Mouse (Mus musculus): ENCODE data around the gene Tmem81.
"Not testable (repeated sequence)": the region's sequence is repeated elsewhere in the genome, so short reads cannot be mapped to it uniquely, and the experiment has no call there.

Gene Tmem81

GRCm38 (mm10) chr1:132506058-132506457 is at the start of gene Tmem81:
TSS of gene Tmem81 (plus strand) at chr1:132506230.
- no peak for DNase-seq

GRCm38 (mm10) chr1:132464651-132465050 is 41.4 kb upstream of the Tmem81 start:
- no peak for DNase-seq

DNA sequence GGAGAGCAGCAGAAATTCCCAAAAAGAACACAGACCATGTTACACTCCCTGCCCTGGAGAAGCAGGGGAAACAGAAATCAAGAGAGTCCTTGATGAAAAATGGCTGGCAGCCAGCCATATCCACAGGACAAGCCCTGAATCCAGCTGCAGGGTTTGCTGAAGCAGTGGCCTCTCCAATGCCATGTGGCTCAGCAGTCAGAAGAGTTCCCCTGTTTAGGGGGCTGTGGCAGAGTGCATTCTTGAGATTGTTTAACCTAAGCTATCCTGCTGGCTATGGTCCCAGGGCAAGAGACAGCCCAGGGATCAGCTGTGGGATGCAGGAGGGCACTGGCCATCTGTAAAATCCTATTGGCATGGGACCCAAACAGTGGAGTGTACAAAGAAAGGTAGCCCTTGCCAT is 37.1 kb upstream of the Tmem81 start:
- peak in 1 of 2 experiments; percentile 18 for DNase-seq

DNA sequence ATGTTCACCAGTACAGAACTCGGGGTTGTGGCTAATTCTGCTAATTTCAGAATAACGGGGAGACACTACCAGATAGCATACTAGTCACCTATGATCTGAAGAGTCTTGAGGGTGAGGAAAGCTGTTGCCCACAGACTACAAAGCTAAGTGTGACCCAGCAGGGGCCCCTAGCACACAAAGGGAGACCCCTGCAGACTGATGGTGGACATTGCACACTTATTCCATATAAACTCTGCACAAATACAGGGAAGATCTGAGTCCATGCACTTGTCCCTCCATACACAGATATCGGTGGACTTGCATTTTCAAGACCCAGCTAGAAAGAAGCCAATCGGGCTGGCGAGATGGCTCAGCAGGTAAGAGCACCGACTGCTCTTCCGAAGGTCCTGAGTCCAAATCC is 36.5 kb upstream of the Tmem81 start:
- DNase-seq, result no peak

DNA sequence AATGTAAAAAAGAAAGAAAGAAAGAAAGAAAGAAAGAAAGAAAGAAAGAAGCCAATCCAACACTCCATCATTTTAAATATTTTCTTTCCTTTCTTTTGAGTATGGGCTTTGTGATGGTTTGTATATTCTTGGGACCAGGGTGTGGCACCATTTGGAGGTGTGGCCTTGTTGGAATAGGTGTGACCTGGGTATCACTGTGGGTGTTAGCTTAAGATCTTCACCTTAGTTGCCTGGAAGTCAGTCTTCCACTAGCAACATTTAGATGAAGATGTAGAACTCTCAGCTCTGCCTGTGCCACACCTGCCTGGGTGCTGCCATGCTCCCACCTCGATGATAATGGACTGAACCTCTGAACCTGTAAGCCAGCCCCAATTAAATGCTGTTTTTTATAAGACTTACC is 36.0 kb upstream of the Tmem81 start:
- DNase-seq, result not testable (repeated sequence)

- no peak for DNase-seq
These were observed 35.0 kb upstream of the Tmem81 start for GRCm38 (mm10) chr1:132471032-132471431.

GRCm38 (mm10) chr1:132471499-132471898 is 34.5 kb upstream of the Tmem81 start:
- no peak for DNase-seq

DNA sequence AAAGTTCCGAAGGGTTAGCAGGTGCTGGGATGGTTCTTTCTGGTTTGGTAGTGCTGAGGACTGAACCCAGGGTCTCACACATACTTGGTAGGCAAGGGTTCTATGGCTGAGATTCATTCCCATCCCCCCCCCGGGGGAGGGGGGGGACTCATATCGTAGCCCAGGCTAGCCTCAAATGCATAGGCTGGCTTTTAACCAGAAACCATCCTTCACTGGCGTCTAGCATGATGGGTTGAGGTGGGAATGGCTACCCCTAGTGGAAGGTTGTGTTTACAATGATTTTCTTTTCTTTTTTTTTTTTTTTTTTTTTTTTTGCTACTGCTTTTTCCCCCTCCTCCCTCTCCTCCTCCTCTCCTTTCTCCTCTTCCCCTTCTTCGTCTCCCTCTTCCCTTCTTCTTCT is 33.5 kb upstream of the Tmem81 start:
- DNase-seq, result no peak

GRCm38 (mm10) chr1:132474496-132474895 is 31.5 kb upstream of the Tmem81 start:
- DNase-seq, result no peak

GRCm38 (mm10) chr1:132476575-132476927 is 29.5 kb upstream of the Tmem81 start:
- DNase-seq, result no peak

DNA sequence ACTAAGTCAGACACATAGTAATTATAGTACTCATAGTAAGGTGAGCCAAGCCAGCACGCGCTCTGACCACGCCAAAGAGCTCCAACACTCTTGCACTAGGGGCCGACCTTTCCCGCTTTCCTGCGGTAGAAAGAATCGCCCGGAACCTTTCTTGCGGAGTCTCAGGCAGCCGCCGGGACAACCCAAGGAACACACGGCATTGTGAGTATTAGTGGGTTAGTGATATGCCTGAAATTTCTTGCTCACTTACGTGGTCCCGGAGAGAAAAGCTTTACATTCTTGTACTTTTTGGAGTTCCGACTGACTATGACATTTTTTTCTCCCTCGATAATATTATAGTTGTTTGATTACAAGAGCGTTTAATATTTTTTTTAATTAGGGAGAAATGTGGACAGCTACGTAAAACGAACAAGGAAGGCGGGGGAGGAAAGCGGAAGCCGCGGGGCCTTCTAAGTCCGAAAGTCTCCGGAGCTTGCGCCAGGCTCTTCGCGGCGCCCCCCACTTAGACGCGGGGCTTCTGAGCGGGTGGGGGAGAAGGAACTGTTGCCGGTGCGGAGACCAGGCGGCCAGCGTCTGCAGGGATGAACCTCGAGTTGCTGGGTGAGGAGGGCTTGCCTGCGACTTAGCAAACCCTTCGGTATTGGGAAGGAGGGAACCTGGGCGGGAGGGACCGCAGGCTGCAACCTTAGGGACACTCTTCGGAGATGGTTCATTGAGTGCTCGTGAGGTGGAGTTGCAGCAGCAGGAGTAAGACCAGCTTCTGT is 28.9 kb upstream of the Tmem81 start, which contains the start of gene Rbbp5:
Rbbp5 (plus strand) TSS at position 438 of the 764 bp plus-strand sequence.
- peak; percentile 91 to 93 for DNase-seq

- DNase-seq, result no peak
These were observed 26.6 kb upstream of the Tmem81 start for GRCm38 (mm10) chr1:132479438-132479837.

DNA sequence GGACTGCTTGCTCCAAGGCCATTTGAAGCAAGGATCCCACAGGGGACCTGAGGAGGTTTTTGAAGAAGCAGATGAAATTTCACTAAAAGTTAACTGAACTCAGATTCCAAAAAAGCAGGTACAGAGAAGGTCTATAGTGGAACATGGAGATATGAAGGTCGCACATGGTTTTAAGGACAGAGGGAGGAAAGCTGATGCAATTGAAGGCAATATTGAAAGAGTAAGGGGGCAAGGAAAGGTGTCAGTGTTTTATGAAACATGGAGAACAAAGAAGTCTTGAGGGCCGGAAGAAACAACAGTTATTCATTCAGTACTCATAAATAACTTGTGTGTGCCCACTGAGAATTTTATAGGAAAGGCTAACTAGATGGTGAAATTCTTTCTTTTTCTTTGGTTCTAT is 24.4 kb upstream of the Tmem81 start:
- no peak for DNase-seq

DNA sequence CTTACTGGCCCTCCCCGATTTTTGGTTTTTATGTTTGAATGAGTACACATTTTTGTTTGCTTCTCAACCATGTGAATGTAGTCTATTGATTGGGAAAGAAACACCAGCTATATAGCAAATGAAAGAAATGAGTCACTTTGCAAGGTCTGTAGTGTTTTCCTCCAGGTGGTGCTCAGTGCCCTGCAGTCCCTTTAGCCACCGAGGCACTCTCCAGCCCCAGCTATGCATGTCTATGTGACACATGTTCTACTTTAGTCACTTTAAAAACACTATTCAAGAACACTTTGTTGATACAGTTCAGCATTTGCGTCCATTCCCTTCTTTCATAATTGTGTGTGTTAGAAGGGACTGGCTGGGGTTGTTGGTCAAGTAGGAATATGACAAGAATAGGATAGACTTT is 22.8 kb upstream of the Tmem81 start:
- DNase-seq, result no peak

- DNase-seq, result no peak
These were observed 22.3 kb upstream of the Tmem81 start for GRCm38 (mm10) chr1:132483759-132484158.

- DNase-seq, result peak; percentile 56 to 69
These were observed 5.5 kb upstream of the Tmem81 start for GRCm38 (mm10) chr1:132500535-132500934.

DNA sequence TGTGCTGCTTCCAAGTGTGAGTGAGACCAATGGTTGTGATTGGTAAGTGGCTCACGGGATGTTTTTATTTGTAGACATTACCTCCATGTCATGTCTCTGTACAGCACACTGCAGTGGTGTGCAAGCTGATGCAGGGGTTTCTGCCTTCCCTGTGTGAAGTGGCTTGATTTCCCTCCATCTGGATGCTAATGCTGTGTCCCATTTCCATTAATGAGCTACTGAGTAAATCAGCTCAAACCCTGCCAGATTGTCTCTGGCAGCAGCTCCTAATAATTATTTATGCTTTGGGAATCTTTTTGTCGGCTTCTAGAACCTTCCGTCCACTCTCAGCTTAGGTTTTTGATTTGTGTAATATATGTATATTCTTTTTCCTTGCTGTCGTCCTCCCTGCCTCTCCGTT is 875 bp upstream of the Tmem81 start:
- no peak for DNase-seq

DNA sequence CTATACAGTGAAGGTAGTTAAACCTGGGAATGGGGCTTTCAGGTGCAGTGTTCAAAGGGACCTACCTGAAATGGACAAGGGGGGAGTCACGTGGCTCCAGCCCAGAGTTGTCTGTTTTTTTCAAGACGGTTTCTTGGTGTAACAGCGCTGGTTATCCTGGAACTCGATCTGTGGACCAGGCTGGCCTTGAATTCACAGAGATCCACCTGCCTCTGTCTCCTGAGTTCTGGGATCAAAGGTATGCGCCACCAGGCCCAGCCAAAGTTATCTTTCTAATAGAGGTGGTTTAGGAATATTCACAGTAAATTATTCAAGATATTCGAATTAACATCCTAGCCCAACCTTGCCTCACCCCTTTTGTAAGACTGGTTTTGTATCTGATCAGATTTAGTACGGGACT is 626 bp downstream of the Tmem81 start:
- no peak for DNase-seq

DNA sequence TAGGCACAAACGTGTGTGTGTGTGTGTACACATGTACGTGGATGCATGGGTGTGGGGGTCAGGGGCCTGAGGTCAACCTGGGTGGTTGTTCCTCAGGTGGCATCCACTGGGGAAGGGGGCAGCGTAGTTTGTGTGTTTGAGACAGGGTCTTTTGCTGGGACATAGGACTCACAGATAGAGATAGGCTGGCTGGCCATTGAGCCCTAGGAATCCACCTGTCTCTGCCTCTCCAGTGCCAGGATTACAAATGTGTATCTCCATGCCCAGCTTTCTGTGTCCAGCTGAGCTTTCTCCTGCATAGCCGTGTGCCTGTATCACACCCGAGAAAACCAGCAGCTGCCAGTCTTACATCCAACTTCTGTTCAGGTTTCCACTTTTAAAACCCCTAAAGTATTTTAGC is 3.7 kb downstream of the Tmem81 start:
- peak; percentile 53 for DNase-seq

DNA sequence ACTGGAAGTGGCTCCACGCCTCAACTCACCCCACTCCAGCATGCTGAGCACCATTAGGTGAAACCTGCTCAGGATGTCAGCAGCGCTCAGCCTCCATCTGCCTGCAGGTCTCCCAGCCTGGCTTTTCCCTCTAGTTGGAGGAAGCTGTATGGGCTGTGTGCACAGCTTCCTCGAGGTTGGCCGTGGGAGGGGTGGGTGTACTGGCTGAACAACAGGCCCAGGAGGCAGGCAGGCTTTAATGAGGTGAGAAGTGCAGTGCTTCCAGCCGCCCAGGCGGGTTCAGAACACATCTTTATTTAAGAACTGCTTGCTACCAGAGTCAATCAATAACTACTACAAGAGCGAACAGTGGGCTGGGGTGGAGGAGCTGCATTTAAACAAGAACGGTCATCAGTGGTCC is 5.5 kb downstream of the Tmem81 start:
- DNase-seq, result peak; percentile 47 to 52

- peak; percentile 37 to 44 for DNase-seq
These were observed 6.1 kb downstream of the Tmem81 start for GRCm38 (mm10) chr1:132512106-132512505.

- peak in 1 of 2 experiments; percentile 27 for DNase-seq
These were observed 9.3 kb downstream of the Tmem81 start for GRCm38 (mm10) chr1:132515339-132515738.

GRCm38 (mm10) chr1:132516776-132517175 is 10.7 kb downstream of the Tmem81 start:
- DNase-seq, result peak; percentile 35 to 54

DNA sequence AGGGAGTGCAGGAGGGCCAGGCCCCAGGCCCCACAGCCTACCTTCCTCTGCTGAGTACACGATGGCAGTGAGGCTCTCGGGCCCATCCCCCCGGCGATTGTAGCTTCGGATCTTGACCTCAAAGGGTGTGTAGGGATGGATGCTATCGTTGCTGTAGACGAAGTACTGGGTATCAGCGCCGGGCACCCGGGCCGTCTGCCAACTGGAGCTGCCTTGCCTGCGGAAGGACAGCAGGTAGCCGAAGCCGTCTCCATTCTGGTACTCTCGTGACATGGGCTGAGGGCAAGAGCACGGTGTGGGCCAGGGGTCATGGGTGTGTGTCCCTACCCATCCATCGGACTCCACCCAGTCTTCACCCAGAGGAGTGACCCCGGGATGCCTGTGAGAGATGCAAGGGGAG is 12.6 kb downstream of the Tmem81 start:
- peak; percentile 87 to 94 for DNase-seq

DNA sequence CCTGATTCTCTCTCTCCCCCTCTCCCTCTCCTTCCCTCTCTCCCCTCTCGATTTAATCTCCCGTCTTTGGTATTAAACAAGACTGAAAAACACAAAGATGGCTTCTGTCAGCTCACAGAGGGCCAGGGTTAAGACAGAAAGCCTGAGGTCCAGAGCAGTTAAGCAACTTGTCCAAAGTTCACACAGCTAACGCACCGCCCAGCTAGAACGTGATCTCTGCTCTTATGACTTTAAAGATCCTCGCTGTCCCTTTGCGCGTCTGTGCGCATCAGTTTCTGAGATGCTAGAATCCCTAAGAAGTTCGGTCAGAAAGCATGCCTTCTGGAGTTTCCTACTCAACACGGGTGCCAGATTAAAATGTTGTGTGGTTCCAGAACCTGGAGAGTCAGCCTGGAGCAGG is 13.7 kb downstream of the Tmem81 start:
- DNase-seq, result peak in 1 of 2 experiments; percentile 8

Measured in cerebellum, postnatal 25 days (tissue).